ENCODE assay signal across 8 mouse cellular contexts in the genomic region with DNA sequence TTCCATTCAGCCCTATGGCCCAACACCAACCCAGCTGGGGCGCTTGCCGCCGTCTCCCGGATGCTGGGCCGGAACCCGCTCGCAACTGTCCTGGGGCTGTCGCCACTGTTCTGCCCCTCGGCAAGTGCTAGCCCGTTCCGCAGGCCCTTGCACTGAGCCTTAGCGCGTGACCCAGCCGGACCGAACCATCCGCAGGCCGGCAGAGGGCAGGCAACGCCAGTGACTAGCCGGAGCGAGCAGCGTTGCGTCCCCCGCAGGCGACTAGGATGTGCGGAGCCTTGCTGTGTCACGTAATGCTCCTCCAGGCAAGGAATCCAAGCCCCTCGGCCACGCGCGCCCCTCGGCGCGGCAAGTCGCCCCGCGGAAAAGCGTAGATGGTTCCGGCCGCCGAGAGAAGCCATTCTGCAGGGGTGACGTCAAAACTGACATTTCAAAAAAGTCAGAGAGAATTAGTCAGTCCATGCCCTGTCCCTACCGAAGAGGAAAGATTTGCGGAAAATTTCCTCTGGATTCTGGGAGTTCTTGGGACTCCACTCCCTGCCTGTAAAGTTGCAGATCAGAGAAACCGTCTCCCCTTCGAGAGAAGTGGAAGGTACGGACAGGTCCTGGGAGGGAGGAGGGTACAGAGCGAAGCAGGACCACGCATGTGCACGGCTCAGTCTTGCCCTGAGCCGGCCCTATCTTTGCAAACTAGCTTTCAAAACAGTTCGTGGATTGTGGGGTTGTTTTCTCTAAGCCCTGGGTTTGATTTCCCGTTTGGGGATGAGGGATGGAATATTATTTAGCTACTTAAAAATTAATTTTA. TPM values are rescaled to one million over a fixed set of nuclear protein-coding genes. Genes with fewer than 3 reads are reported as not detected.
DNase-seq lines count a peak whose midpoint lies in the region; ATAC-seq and TF ChIP-seq lines count a peak whose summit lies in the region.

A gene (minus strand): TSS at position 347 of the 805 bp plus-strand sequence.

- DNase-seq in ES-E14 (ENCODE audit: low read depth, low spot score) = peak; percentile 80
- DNase-seq in cerebellum, adult 11-12 months = peak; percentile 88
- DNase-seq in heart, postnatal 36 days = peak; percentile 85 to 94
- peak; percentile 75 to 80 for DNase-seq in layer of hippocampus, adult 2 months (ENCODE audit: low spot score in 2 of 2)
- peak; percentile 88 for DNase-seq in lung, embryonic 14.5 days
- DNase-seq in thymus, adult 2 months = peak; percentile 80

- TF ChIP-seq POLR2A in olfactory bulb, adult 2 months (IDR thresholded peaks at IDR 0.05; ENCODE audit: insufficient read depth, low read depth, low read length) = peak; percentile 91
- TF ChIP-seq POLR2A in thymus, adult 2 months (IDR thresholded peaks at IDR 0.05; ENCODE audit: control insufficient read depth, extremely low read depth, insufficient read depth, low read length, poor library complexity) = peak; percentile 61; the same call in 1 of the 2 replicates

- peak within 1 kb of the TSS; percentile 75 for H3K4me2 ChIP-seq in forebrain, embryonic 16.5 days (ENCODE audit: low read length)
- H3K4me2 ChIP-seq in lung, embryonic 14.5 days = peak within 1 kb of the TSS; percentile 91

- H3K4me3 ChIP-seq in ES-E14 (ENCODE audit: insufficient read depth in 1 of 2, low read depth in 1 of 2, low read length in 2 of 2, poor library complexity in 1 of 2, severe bottlenecking in 1 of 2) = peak within 1 kb of the TSS; percentile 64 to 82
- H3K4me3 ChIP-seq in forebrain, embryonic 16.5 days (replicated peaks; ENCODE audit: low read length) = peak within 1 kb of the TSS; percentile 57
- peak within 1 kb of the TSS; percentile 83 for H3K4me3 ChIP-seq in layer of hippocampus, adult 2 months
- H3K4me3 ChIP-seq in lung, embryonic 14.5 days (ENCODE audit: low read depth, low read length) = peak within 1 kb of the TSS; percentile 78
- peak within 1 kb of the TSS; percentile 90 for H3K4me3 ChIP-seq in olfactory bulb, adult 2 months (ENCODE audit: insufficient read depth, low read depth, low read length)
- peak within 1 kb of the TSS; percentile 89 for H3K4me3 ChIP-seq in thymus, adult 2 months (ENCODE audit: control insufficient read depth, insufficient read depth, low read length)

- H3K9ac ChIP-seq in ES-E14 (ENCODE audit: insufficient read depth, low read depth, low read length, poor library complexity, severe bottlenecking) = peak within 1 kb of the TSS; percentile 98
- H3K9ac ChIP-seq in forebrain, embryonic 16.5 days (replicated peaks; ENCODE audit: low read depth, low read length) = peak within 1 kb of the TSS; percentile 93
- H3K9ac ChIP-seq in lung, embryonic 14.5 days = peak within 1 kb of the TSS; percentile 97

- peak; percentile 50 for TF ChIP-seq CTCF in layer of hippocampus, adult 2 months (conservative IDR thresholded peaks at IDR 0.05)
- peak; percentile 70 for TF ChIP-seq CTCF in lung, embryonic 14.5 days (IDR thresholded peaks at IDR 0.05; ENCODE audit: low read depth)
- TF ChIP-seq CTCF in olfactory bulb, adult 2 months (IDR thresholded peaks at IDR 0.05; ENCODE audit: insufficient read depth, low read depth, low read length) = no peak
- TF ChIP-seq CTCF in thymus, adult 2 months (IDR thresholded peaks at IDR 0.05; ENCODE audit: borderline replicate concordance, control insufficient read depth, extremely low read depth, insufficient read depth, low read length, poor library complexity) = no peak

- under 1% methylated on average over 52 of the region's 52 CpGs for WGBS in forebrain, embryonic 16.5 days
- under 1% methylated on average over 52 of the region's 52 CpGs for WGBS in lung, embryonic 14.5 days
- under 1% methylated on average over 52 of the region's 52 CpGs for WGBS in olfactory bulb, adult 2 months
- under 1% methylated on average over 52 of the region's 52 CpGs for WGBS in thymus, adult 2 months

- peak; percentile 98 for ATAC-seq in forebrain, embryonic 16.5 days
- peak; percentile 95 for ATAC-seq in lung, embryonic 14.5 days (ENCODE audit: insufficient read depth)

- peaks cover 23% of the 10 kb centered on the region; the same call in 1 of the 2 replicates for H3K36me3 ChIP-seq in ES-E14 (ENCODE audit: control insufficient read depth, insufficient read depth, low read length, poor library complexity, severe bottlenecking)
- no peaks in the 10 kb centered on the region for H3K36me3 ChIP-seq in forebrain, embryonic 16.5 days (ENCODE audit: control insufficient read depth, insufficient read depth)
- H3K36me3 ChIP-seq in lung, embryonic 14.5 days (ENCODE audit: insufficient read depth) = peaks cover 24% of the 10 kb centered on the region
- peaks cover 9% of the 10 kb centered on the region for H3K36me3 ChIP-seq in thymus, adult 2 months (ENCODE audit: control insufficient read depth, insufficient read depth, low read length)

- H3K9me3 ChIP-seq in ES-E14 (ENCODE audit: control insufficient read depth, insufficient read depth, low read depth, low read length) = no peaks in the 10 kb centered on the region
- H3K9me3 ChIP-seq in forebrain, embryonic 16.5 days (ENCODE audit: control insufficient read depth, low read length) = no peaks in the 10 kb centered on the region
- H3K9me3 ChIP-seq in lung, embryonic 14.5 days (ENCODE audit: low read depth, low read length) = no peaks in the 10 kb centered on the region

- peaks cover 8 to 26% of the 10 kb centered on the region in 2 experiments; a peak in 3 of 4 replicates for H3K4me1 ChIP-seq in ES-E14 (ENCODE audit: control insufficient read depth in 2 of 2, insufficient read depth in 2 of 2, low read length in 2 of 2, poor library complexity in 1 of 2)
- peaks cover 11% of the 10 kb centered on the region for H3K4me1 ChIP-seq in forebrain, embryonic 16.5 days (replicated peaks; ENCODE audit: control insufficient read depth, insufficient read depth, low read length)
- peaks cover 7% of the 10 kb centered on the region; the same call in 1 of the 2 replicates for H3K4me1 ChIP-seq in lung, embryonic 14.5 days (ENCODE audit: insufficient read depth)
- H3K4me1 ChIP-seq in olfactory bulb, adult 2 months (ENCODE audit: control insufficient read depth, insufficient read depth, low read length) = peaks cover 31% of the 10 kb centered on the region
- H3K4me1 ChIP-seq in thymus, adult 2 months (replicated peaks; ENCODE audit: control insufficient read depth, insufficient read depth, low read length) = peaks cover 6% of the 10 kb centered on the region

- peak within 1 kb of the TSS; percentile 92 for H3K27ac ChIP-seq in ES-E14 (ENCODE audit: insufficient read depth, low read depth, low read length, poor library complexity, severe bottlenecking)
- H3K27ac ChIP-seq in forebrain, embryonic 16.5 days (ENCODE audit: low read length) = peak within 1 kb of the TSS; percentile 98
- peak within 1 kb of the TSS; percentile 100 for H3K27ac ChIP-seq in layer of hippocampus, adult 2 months
- H3K27ac ChIP-seq in lung, embryonic 14.5 days (ENCODE audit: low read depth) = peak within 1 kb of the TSS; percentile 99
- H3K27ac ChIP-seq in olfactory bulb, adult 2 months (ENCODE audit: insufficient read depth, low read depth, low read length) = peak within 1 kb of the TSS; percentile 100
- peak within 1 kb of the TSS; percentile 83 for H3K27ac ChIP-seq in thymus, adult 2 months (ENCODE audit: control insufficient read depth, insufficient read depth, low read length)

- intact Hi-C loops in heart, postnatal 36 days (cut with DNase I) = loop anchor here (2.0 kb wide), 1 partner anchor 29 kb away; a partner anchor contains a TSS

- in situ Hi-C loops in ES-E14 (cut with MboI; ENCODE audit: low sequenced_read_pairs in 2 of 2, unreplicated experiment in 2 of 2) = no loop called here

- no peaks in the 10 kb centered on the region for H3K27me3 ChIP-seq in forebrain, embryonic 16.5 days (replicated peaks; ENCODE audit: control insufficient read depth, insufficient read depth, low read length)
- H3K27me3 ChIP-seq in lung, embryonic 14.5 days (ENCODE audit: insufficient read depth, low read length) = no peaks in the 10 kb centered on the region
- no peaks in the 10 kb centered on the region for H3K27me3 ChIP-seq in thymus, adult 2 months (ENCODE audit: control insufficient read depth, insufficient read depth, low read length)

TF ChIP-seq in ES-E14, 5 proteins besides CTCF, POLR2A, EP300 and RAD21:
- TF ChIP-seq HCFC1 (IDR thresholded peaks at IDR 0.05; ENCODE audit: borderline replicate concordance, insufficient read depth, low read length) (peak; percentile 69; the same call in 1 of the 2 replicates), ZNF384 (IDR thresholded peaks at IDR 0.05; ENCODE audit: low read depth, low read length) (no peak), CHD2 (IDR thresholded peaks at IDR 0.05; ENCODE audit: low read depth, low read length) (no peak)

RNA-seq across cellular contexts. Expression of the gene that starts here (rescaled TPM):
- 24.6 and 30.7 TPM in 2 replicates for total RNA-seq in ES-E14 (2012; rRNA removed)
- 44.6 and 51.2 TPM in 2 replicates for polyA plus RNA-seq in forebrain, embryonic 16.5 days (2015; fragmentation: Nextera tagmentation; extraction: Ambion mirVana)
- total RNA-seq in heart, postnatal 36 days (2021) = 10 to 100 TPM; 41.4 to 51.3 TPM
- 10 to 100 TPM; 44.8 to 46.9 TPM for total RNA-seq in layer of hippocampus, adult 2 months (2021)
- 26.1 and 26.2 TPM in 2 replicates for polyA plus RNA-seq in lung, embryonic 14.5 days (2014; fragmentation: Nextera tagmentation; extraction: Ambion mirVana)
- not detected in 2 replicates for polyA plus RNA-seq in olfactory bulb, adult 2 months (2012; ENCODE audit: insufficient read depth, insufficient read length, low replicate concordance, missing spikeins)
- 74.4 and 74.7 TPM in 2 replicates for polyA plus RNA-seq in thymus, adult 2 months (2012; rRNA removed)

Comparison
In these comparisons a context has a peak if more than half of its experiments do, and no peak if none do; other contexts are left out.
1. Peak in every context shown above with its lines: DNase-seq, ATAC-seq, H3K4me3 ChIP-seq and H3K27ac ChIP-seq.
2. RNA of the gene that starts here (polyA plus RNA-seq): 74.4 to 74.7 TPM in thymus, adult 2 months, 44.6 to 51.2 TPM in forebrain, embryonic 16.5 days and 26.1 to 26.2 TPM in lung, embryonic 14.5 days; not detected in olfactory bulb, adult 2 months; every median in the first group is over 10 times any median in the second.
3. CTCF ChIP-seq: peak in layer of hippocampus, adult 2 months (single experiment) and lung, embryonic 14.5 days (single experiment); none in olfactory bulb, adult 2 months (single experiment) and thymus, adult 2 months (single experiment).